Mouse (Mus musculus): ENCODE results near the gene Bex3. TPM values are rescaled to one million over a fixed set of nuclear protein-coding genes. Genes with fewer than 3 reads are reported as not detected.
"Not testable (repeated sequence)": the region's sequence is repeated elsewhere in the genome, so short reads cannot be mapped to it uniquely, and the experiment has no call there.

The Bex3 gene
- polyA plus RNA-seq, 1 experiment from 2014 or later = 703 TPM

DNA sequence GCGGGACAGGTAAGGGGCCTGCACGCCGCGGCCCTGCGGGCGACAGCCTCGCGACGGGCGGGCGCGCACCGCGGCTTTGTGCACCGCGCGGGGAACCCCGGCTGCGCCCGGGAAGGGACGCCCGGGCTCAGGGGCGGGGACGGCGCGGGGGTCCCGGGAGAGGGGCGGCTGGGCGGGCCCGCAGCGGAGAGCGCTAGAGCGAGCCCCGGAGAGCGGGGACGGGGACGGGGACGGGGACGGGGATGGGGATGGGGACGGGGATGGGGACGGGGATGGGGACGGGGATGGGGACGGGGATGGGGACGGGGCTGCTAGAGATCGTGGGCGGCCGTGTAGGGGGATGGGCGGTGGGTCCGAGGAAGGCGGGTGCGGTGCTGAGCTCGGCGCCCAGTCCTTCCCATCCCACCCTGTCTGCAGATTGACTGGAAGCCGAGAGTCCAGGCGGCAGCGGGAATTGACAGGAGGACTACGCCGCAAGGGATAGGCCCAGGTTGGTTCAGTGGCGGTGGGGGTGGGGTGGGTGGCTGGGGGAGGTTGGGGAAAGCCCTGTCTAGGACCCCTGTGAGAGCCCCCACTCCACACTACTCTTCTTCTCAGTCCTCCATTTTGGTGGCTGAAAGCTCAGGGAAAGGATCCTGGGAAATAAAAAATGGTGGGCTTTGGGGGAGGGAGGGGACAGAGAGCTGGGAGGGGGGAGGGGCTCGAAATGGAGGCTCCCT, 499 bp downstream of the Bex3 start:
- Histone ChIP-seq H3K4me3 (peak overlapping the region; percentile 45), H3K4me2 (peak overlapping the region; percentile 56), H3K27ac (replicated peaks) (peak overlapping the region; percentile 80), H3K4me1 (replicated peaks) (peaks cover 16% of the 10 kb centered on the region), H3K9ac (peak overlapping the region; percentile 71)
- H3K9me3 ChIP-seq, H3K27me3 ChIP-seq, H3K36me3 ChIP-seq: not testable (repeated sequence)
- 21% methylated on average over 13 of the region's 60 CpGs for WGBS
- peak; percentile 79 for ATAC-seq (ENCODE audit: low read depth)

DNA sequence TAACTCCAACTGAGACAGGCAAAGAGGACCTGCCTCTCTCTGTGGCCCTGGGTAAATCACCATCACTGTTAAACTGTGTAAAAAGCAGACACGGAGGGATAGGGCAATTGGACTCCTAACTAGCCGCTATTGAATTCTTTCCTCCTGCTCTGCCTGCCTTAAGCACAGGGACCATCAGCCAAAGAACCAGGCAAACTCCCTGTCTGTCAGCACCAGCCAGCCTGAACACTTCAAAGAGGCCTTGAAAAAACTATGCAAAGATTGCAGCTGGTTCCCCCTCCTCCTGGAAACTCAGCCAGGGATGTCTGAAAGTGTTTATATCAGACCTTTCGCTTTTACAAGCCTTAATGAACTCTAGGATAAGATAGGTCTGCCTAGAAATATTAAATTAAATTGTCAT, 4.5 kb downstream of the Bex3 start:
- 22% methylated on average over 3 of the region's 3 CpGs for WGBS
- no peak overlapping the region for H3K27ac ChIP-seq (replicated peaks)
- no peak overlapping the region for H3K9ac ChIP-seq
- H3K9me3 ChIP-seq = no peaks in the 10 kb centered on the region
- ATAC-seq (ENCODE audit: low read depth) = no peak
- no peak overlapping the region for H3K4me3 ChIP-seq
- H3K4me1 ChIP-seq (replicated peaks) = peaks cover 16% of the 10 kb centered on the region
- H3K4me2 ChIP-seq = no peak overlapping the region
- H3K27me3 ChIP-seq = peaks cover 4% of the 10 kb centered on the region; the same call in 1 of the 2 replicates
- no peaks in the 10 kb centered on the region for H3K36me3 ChIP-seq

DNA sequence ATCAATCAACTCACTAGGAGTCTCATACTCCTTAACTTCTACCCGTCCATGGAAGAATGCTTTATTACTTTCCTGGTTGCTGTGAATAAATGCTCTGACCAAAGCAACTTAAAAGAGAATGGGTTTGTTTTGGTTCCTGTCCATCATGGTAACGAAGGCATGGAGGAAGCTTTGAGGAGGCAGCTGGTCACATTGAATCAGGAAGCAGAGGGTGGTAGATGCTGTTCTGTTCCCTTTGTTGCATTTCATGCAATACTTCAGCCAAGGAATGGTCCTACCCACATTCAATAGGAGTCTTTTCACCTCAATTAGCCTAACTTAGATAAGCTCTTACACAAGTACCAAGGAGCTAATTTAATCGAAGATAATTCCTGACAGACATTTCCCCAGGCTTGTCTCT, 5.3 kb downstream of the Bex3 start:
- Histone ChIP-seq H3K27me3 (peaks cover 4% of the 10 kb centered on the region; the same call in 1 of the 2 replicates), H3K4me3 (no peak overlapping the region), H3K9ac (no peak overlapping the region), H3K4me1 (replicated peaks) (peaks cover 16% of the 10 kb centered on the region), H3K9me3 (no peaks in the 10 kb centered on the region), H3K27ac (replicated peaks) (no peak overlapping the region), H3K36me3 (no peaks in the 10 kb centered on the region), H3K4me2 (no peak overlapping the region)
- no peak for ATAC-seq (ENCODE audit: low read depth)
- WGBS = 39% methylated on average over 3 of the region's 3 CpGs

DNA sequence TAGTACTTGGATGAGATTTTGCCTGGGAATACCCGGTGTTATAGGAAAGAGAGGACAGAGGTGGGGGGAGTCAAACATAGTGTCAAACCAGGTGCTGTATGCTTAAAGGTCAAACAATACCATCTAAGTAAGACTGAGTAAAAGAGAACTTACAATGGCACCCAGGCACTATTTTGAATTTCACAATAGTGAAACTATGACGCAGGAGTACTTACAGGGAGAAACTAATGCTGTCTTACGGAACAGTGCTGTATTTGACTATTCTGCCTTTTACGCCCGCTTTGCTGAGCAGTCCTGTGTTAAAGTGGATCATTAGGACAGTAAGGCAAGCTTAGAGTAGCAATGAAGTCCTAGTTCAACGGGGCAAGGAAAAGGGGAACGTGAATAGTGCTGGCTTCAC, 7.5 kb downstream of the Bex3 start:
- no peak for ATAC-seq (ENCODE audit: low read depth)
- peaks cover under 1% of the 10 kb centered on the region; the same call in 1 of the 2 replicates for H3K4me1 ChIP-seq (replicated peaks)
- H3K9ac ChIP-seq = no peak overlapping the region
- H3K27ac ChIP-seq (replicated peaks) = no peak overlapping the region
- H3K36me3 ChIP-seq = no peaks in the 10 kb centered on the region
- peaks cover 4% of the 10 kb centered on the region; the same call in 1 of the 2 replicates for H3K27me3 ChIP-seq
- no peaks in the 10 kb centered on the region for H3K9me3 ChIP-seq
- no peak overlapping the region for H3K4me3 ChIP-seq
- H3K4me2 ChIP-seq = no peak overlapping the region
- 75% methylated on average over 7 of the region's 7 CpGs for WGBS

DNA sequence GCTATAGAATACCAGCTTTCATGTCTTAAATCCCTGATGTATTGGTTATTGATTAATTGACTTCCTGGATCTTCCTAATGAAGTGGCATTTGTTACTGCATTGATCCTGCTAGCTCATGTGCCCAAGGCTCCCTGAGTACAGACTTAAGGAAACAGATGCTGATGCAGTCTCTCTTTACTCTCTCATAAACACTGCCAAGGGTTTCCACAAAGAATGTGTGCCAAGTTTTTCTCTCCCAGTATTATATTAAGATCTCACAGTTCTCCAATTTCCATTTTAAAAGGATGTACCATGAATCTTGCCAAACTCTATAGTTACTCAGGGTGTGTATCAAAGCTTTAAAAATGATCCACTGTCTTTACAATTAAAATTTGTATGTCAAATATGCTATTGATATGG, 8.3 kb downstream of the Bex3 start:
- Histone ChIP-seq H3K27ac (replicated peaks) (no peak overlapping the region), H3K4me2 (no peak overlapping the region), H3K9ac (no peak overlapping the region), H3K4me3 (no peak overlapping the region), H3K27me3 (peaks cover 4% of the 10 kb centered on the region; the same call in 1 of the 2 replicates), H3K36me3 (no peaks in the 10 kb centered on the region), H3K4me1 (replicated peaks) (no peaks in the 10 kb centered on the region), H3K9me3 (no peaks in the 10 kb centered on the region)
- ATAC-seq (ENCODE audit: low read depth) = no peak

DNA sequence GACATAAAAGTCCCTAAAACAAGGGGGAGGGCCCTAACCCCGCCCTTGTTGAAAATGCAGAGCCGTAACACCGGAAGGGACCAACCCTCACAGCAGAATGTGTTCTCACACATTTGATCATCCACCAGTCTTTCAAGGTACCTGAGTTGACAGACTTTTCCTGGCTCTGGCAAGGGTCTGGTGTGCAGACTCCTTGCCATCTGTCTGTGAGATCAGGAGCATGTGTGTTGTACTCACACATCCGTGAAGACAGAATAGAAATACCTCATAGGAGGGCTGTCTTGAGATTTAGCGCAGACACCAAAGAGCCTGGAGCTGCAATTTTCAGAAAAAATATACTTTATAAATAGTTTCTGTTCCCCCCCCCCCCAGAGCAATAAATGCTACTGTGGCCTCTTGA, 9.4 kb downstream of the Bex3 start:
- Histone ChIP-seq H3K9me3 (no peaks in the 10 kb centered on the region), H3K4me2 (no peak overlapping the region), H3K4me3 (no peak overlapping the region), H3K27ac (replicated peaks) (no peak overlapping the region), H3K36me3 (no peaks in the 10 kb centered on the region), H3K27me3 (peaks cover 4% of the 10 kb centered on the region; the same call in 1 of the 2 replicates), H3K4me1 (replicated peaks) (no peaks in the 10 kb centered on the region), H3K9ac (no peak overlapping the region)
- 78% methylated on average over 5 of the region's 5 CpGs for WGBS
- no peak for ATAC-seq (ENCODE audit: low read depth)

DNA sequence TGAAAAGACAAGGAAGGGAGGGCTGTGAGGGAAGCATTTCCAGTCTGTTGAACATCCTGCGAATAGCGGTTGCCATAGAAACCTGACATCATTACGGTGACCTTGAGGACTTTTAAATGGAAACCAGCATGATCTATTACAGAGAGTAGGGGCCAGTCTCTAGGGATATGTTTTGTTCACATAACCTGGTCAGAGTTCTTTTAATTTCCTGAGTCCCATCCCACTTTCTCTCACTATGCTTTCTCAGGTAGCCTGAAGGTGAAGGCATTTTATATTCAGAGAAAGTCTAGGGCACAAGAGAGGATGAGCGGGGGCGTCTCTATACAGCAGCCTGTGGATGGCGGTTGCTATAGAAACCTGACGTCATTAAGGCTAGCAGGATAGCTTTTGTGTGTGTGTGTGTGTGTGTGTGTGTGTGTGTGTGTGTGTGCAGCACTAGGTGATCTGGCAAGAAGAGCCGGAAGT, 20.8 kb downstream of the Bex3 start:
- Histone ChIP-seq H3K4me3 (peak overlapping the region; percentile 12; the same call in 1 of the 2 replicates), H3K9ac (no peak overlapping the region), H3K4me1 (replicated peaks) (no peaks in the 10 kb centered on the region), H3K27me3 (no peaks in the 10 kb centered on the region), H3K27ac (replicated peaks) (peak overlapping the region; percentile 74), H3K4me2 (peak overlapping the region; percentile 47), H3K36me3 (no peaks in the 10 kb centered on the region), H3K9me3 (no peaks in the 10 kb centered on the region)
- ATAC-seq (ENCODE audit: low read depth) = peak; percentile 98
- 20% methylated on average over 8 of the region's 8 CpGs for WGBS

DNA sequence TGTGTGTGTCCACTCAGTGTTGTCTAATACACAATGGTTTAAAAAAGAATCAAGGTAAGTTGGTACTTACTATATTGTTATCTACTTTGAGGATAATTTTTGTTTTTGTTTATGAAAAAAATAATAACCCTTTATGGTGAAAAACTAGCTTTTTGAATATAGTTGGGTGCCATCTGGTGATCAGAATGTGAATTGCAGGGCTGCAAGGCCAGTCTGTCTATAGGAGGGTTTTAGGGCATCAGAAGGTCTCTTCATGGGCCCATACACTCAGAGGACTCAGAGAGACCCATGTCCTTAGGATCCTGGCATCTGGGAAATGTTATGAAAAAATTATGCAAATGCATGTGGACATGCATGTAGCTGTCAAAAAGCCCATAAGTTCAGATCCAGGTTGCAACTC, 34.2 kb downstream of the Bex3 start:
- no peaks in the 10 kb centered on the region for H3K4me1 ChIP-seq (replicated peaks)
- no peak for ATAC-seq (ENCODE audit: low read depth)

DNA sequence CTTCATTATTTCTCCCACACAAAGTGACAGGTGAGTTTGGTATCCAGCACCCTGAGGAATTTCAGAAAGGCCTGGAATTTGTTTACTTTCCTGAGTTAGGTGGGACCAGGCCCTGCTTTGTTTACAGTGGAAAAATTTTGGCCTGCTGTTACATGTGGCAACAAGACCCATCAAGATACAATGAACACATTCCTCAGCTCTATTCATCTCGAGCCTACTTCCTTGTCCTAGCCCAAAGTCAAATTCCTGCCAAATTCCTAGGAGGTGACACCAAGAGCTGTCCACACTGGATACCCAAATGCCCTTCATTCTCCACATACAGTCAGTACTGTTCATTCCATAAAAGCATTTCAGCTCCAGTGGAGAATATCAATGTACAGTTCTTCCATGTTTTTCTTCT, 36.1 kb downstream of the Bex3 start:
- Histone ChIP-seq H3K36me3 (no peaks in the 10 kb centered on the region), H3K4me3 (no peak overlapping the region), H3K4me1 (replicated peaks) (no peaks in the 10 kb centered on the region), H3K9ac (no peak overlapping the region), H3K9me3 (no peaks in the 10 kb centered on the region), H3K4me2 (no peak overlapping the region), H3K27ac (replicated peaks) (no peak overlapping the region), H3K27me3 (no peaks in the 10 kb centered on the region)
- ATAC-seq (ENCODE audit: low read depth) = no peak
- 55% methylated on average over 1 of the region's 1 CpGs for WGBS

More for the DNA sequence above, 34.2 kb downstream of the Bex3 start:
- no peak overlapping the region for H3K4me3 ChIP-seq
- H3K36me3 ChIP-seq = no peaks in the 10 kb centered on the region
- no peaks in the 10 kb centered on the region for H3K27me3 ChIP-seq
- no peaks in the 10 kb centered on the region for H3K9me3 ChIP-seq
- H3K27ac ChIP-seq (replicated peaks) = no peak overlapping the region
- no peak overlapping the region for H3K9ac ChIP-seq
- H3K4me2 ChIP-seq = no peak overlapping the region

DNA sequence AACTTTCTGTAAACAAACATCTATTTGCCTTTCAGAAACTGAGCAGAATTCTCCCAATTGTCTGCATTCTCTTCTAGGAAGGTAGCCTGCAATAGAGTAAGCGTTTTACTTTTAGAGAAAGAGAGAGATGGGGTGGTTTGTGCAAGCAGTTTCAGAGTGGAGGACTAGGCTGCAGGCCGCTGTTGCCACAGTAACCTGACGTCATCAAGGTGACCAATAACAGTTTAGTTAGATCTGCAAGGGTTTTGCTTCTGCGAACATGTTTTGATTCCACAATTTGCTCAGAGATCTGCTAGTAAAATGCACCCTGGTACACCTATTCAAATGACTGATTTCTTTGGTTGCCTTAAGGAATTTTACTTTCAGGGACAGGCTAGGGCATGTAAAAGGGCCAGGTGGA, 43.2 kb downstream of the Bex3 start:
- peak overlapping the region; percentile 52; the same call in 1 of the 2 replicates for H3K27ac ChIP-seq (replicated peaks)
- 0 out of 2 replicates have a peak overlapping the region, but pooled peaks have one; percentile 12 for H3K9ac ChIP-seq
- no peaks in the 10 kb centered on the region for H3K9me3 ChIP-seq
- no peaks in the 10 kb centered on the region for H3K4me1 ChIP-seq (replicated peaks)
- H3K4me2 ChIP-seq = peak overlapping the region; percentile 39
- ATAC-seq (ENCODE audit: low read depth) = peak; percentile 74; the same call in 1 of the 2 replicates
- WGBS = 39% methylated on average over 4 of the region's 4 CpGs
- no peak overlapping the region; the same call in 1 of the 2 replicates for H3K4me3 ChIP-seq
- no peaks in the 10 kb centered on the region for H3K27me3 ChIP-seq
- H3K36me3 ChIP-seq = no peaks in the 10 kb centered on the region

DNA sequence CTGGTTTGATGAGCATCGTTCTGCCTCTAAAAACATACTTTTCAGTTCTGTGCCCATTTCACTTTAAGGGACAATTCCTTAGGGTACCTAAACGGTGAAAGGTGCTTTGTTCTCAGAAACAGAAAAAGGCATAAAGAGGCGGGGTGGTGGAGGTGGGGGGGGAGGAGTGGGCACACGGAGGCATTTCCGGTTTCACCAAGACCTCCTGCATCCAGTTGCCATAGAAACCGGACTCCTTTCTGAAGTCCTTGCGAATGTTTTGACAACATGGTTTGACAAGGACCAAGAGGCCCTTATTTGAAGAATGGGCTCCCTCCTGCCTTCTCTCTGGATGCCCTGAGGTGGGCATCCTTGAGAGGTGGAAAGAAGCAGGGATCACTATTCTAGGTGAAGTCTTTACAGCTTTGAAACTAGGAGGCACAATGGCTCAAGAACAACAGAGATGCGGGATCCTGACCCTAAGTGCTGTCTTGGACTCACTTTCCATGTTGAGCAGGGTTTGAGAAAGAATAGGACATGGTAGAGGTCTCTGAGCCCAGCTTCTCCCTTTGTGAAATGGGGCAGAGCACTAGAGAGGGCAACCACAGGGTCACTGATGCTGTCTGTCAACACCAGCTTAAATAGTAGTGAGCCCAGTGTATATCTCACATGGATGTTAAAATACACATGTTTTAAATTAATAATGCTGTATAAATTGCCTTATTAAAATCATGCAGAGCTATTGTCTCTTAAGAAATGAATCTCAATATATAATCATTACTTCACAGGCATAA, 43.9 kb downstream of the Bex3 start:
- peak; percentile 71 for ATAC-seq (ENCODE audit: low read depth)
- Histone ChIP-seq H3K9ac (0 out of 2 replicates have a peak overlapping the region, but pooled peaks have one; percentile 12), H3K4me3 (no peak overlapping the region; the same call in 1 of the 2 replicates), H3K4me2 (peak overlapping the region; percentile 39), H3K27me3 (no peaks in the 10 kb centered on the region), H3K4me1 (replicated peaks) (no peaks in the 10 kb centered on the region), H3K27ac (replicated peaks) (peak overlapping the region; percentile 52; the same call in 1 of the 2 replicates), H3K36me3 (no peaks in the 10 kb centered on the region), H3K9me3 (no peaks in the 10 kb centered on the region)
- WGBS = 33% methylated on average over 8 of the region's 8 CpGs

DNA sequence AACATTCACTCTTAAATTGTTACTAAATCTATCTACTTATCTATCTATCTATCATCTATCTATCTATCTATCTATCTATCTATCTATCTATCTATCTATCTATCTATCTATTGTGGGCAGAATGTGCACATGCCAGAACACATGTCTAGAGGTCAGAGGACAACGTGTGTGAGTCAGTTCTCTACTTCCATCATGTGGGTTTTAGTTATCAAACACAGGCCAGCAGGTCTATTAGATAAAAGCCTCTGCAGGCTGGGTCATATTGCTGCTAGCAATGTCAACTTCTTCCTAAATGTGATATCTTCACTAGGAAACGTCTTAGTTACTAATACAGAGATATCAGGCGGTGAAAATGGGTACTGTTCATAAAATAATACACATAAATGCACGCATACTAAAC, 49.9 kb downstream of the Bex3 start:
- H3K27me3 ChIP-seq = no peaks in the 10 kb centered on the region
- no peak overlapping the region for H3K9ac ChIP-seq
- no peak for ATAC-seq (ENCODE audit: low read depth)
- no peaks in the 10 kb centered on the region for H3K36me3 ChIP-seq
- no peak overlapping the region for H3K4me2 ChIP-seq
- H3K4me3 ChIP-seq = no peak overlapping the region
- no peaks in the 10 kb centered on the region for H3K9me3 ChIP-seq
- no peak overlapping the region for H3K27ac ChIP-seq (replicated peaks)
- WGBS = 80% methylated on average over 4 of the region's 4 CpGs
- no peaks in the 10 kb centered on the region for H3K4me1 ChIP-seq (replicated peaks)
